Mouse (Mus musculus): Measurements from ENCODE around the gene Maml1. TPM values are rescaled to one million over a fixed set of nuclear protein-coding genes. Genes with fewer than 3 reads are reported as not detected.
A peak's percentile ranks its signal among the peaks of the same experiment; 100 is the strongest.

The Maml1 gene
- polyA plus RNA-seq, 2 experiments: 13.7 to 25.2 TPM

DNA sequence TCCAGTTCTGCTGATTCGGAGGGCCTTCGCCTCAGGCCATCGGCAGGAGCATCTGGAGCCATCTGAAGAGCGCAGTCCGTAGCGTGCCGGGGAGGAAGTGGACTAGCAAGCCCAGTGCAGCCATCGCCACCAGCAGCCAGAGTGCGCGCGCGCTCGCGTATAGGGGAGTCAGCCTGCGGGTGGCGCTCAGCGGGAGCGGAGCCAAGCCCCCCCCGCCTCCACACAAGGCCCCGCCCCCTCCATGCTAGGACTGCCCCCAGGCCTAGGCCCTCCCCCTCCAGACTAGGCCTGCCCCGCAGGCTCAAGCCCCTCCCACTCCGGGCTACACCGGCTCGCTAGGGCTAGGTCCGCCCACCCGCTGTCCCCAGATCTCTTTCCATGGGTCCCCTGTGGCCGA lies 55.6 kb downstream of the Maml1 start:
- Histone ChIP-seq H3K27me3 (ENCODE audit: control insufficient read depth, insufficient read depth, low read length) (peaks cover 16% of the 10 kb centered on the region), H3K36me3 (ENCODE audit: control insufficient read depth, insufficient read depth, low read length) (peaks cover 37% of the 10 kb centered on the region), H3K9ac (ENCODE audit: low read depth, low read length, severe bottlenecking) (peak overlapping the region; percentile 64), H3K4me3 (replicated peaks; ENCODE audit: low read length) (peak overlapping the region; percentile 62), H3K4me1 (ENCODE audit: control insufficient read depth, insufficient read depth, low read length) (peaks cover 5% of the 10 kb centered on the region), H3K9me3 (ENCODE audit: control insufficient read depth, low read length) (no peaks in the 10 kb centered on the region), H3K27ac (replicated peaks; ENCODE audit: low read depth, low read length) (no peak overlapping the region), H3K4me2 (replicated peaks; ENCODE audit: low read depth, low read length, severe bottlenecking) (peak overlapping the region; percentile 95)
- peak; percentile 88 for DNase-seq (ENCODE audit: low spot score)
- WGBS: 1% methylated on average over 20 of the region's 27 CpGs
- no peak for TF ChIP-seq POLR2A (IDR thresholded peaks at IDR 0.05; ENCODE audit: borderline replicate concordance, extremely low read depth, insufficient read depth, insufficient read length)
- peak; percentile 89 for ATAC-seq (ENCODE audit: low FRiP score, low read depth)

GRCm38 (mm10) chr11:50234606-50235005 lies 57.5 kb downstream of the Maml1 start:
- no peak for DNase-seq (ENCODE audit: low spot score)
- no peak overlapping the region for H3K9ac ChIP-seq (ENCODE audit: low read depth, low read length, severe bottlenecking)
- no peak for TF ChIP-seq POLR2A (IDR thresholded peaks at IDR 0.05; ENCODE audit: borderline replicate concordance, extremely low read depth, insufficient read depth, insufficient read length)
- 93% methylated on average over 25 of the region's 25 CpGs for WGBS
- H3K36me3 ChIP-seq (ENCODE audit: control insufficient read depth, insufficient read depth, low read length): peaks cover 45% of the 10 kb centered on the region
- H3K4me1 ChIP-seq (ENCODE audit: control insufficient read depth, insufficient read depth, low read length): peaks cover 10% of the 10 kb centered on the region
- H3K4me3 ChIP-seq (replicated peaks; ENCODE audit: low read length): no peak overlapping the region
- H3K9me3 ChIP-seq (ENCODE audit: control insufficient read depth, low read length): no peaks in the 10 kb centered on the region
- no peak overlapping the region for H3K27ac ChIP-seq (replicated peaks; ENCODE audit: low read depth, low read length)
- peaks cover 16% of the 10 kb centered on the region for H3K27me3 ChIP-seq (ENCODE audit: control insufficient read depth, insufficient read depth, low read length)
- no peak for ATAC-seq (ENCODE audit: low FRiP score, low read depth)
- no peak overlapping the region for H3K4me2 ChIP-seq (replicated peaks; ENCODE audit: low read depth, low read length, severe bottlenecking)

GRCm38 (mm10) chr11:50233993-50234392 lies 58.1 kb downstream of the Maml1 start:
- Histone ChIP-seq H3K27ac (replicated peaks; ENCODE audit: low read depth, low read length) (no peak overlapping the region), H3K9me3 (ENCODE audit: control insufficient read depth, low read length) (no peaks in the 10 kb centered on the region), H3K27me3 (ENCODE audit: control insufficient read depth, insufficient read depth, low read length) (peaks cover 16% of the 10 kb centered on the region), H3K4me3 (replicated peaks; ENCODE audit: low read length) (no peak overlapping the region), H3K9ac (ENCODE audit: low read depth, low read length, severe bottlenecking) (no peak overlapping the region), H3K4me2 (replicated peaks; ENCODE audit: low read depth, low read length, severe bottlenecking) (no peak overlapping the region), H3K4me1 (ENCODE audit: control insufficient read depth, insufficient read depth, low read length) (peaks cover 10% of the 10 kb centered on the region), H3K36me3 (ENCODE audit: control insufficient read depth, insufficient read depth, low read length) (peaks cover 45% of the 10 kb centered on the region)
- DNase-seq (ENCODE audit: low spot score): no peak
- no peak for TF ChIP-seq POLR2A (IDR thresholded peaks at IDR 0.05; ENCODE audit: borderline replicate concordance, extremely low read depth, insufficient read depth, insufficient read length)
- ATAC-seq (ENCODE audit: low FRiP score, low read depth): no peak
- WGBS: 86% methylated on average over 11 of the region's 11 CpGs

DNA sequence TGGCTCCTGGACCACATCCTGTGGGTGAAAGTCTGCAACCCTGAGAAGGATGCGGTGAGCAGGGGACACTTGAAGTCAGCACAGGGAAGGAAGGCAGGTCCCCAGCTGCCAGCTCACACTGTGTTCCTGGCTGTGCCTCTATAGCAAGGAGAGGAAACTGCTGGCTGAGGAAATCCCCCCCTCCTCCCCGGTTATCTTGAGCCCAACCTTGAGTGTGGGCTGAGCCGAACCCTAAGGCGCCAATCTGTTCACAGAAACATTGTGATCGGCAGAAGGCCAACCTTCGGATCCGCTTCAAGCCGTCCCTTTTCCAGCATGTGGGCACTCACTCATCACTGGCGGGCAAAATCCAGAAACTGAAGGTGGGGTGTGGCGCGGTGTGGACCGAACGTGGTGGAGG lies 59.1 kb downstream of the Maml1 start:
- Histone ChIP-seq H3K4me2 (replicated peaks; ENCODE audit: low read depth, low read length, severe bottlenecking) (no peak overlapping the region), H3K27ac (replicated peaks; ENCODE audit: low read depth, low read length) (no peak overlapping the region), H3K9ac (ENCODE audit: low read depth, low read length, severe bottlenecking) (no peak overlapping the region), H3K4me1 (ENCODE audit: control insufficient read depth, insufficient read depth, low read length) (peaks cover 16% of the 10 kb centered on the region), H3K4me3 (replicated peaks; ENCODE audit: low read length) (no peak overlapping the region), H3K9me3 (ENCODE audit: control insufficient read depth, low read length) (no peaks in the 10 kb centered on the region), H3K27me3 (ENCODE audit: control insufficient read depth, insufficient read depth, low read length) (peaks cover 12% of the 10 kb centered on the region), H3K36me3 (ENCODE audit: control insufficient read depth, insufficient read depth, low read length) (peaks cover 45% of the 10 kb centered on the region)
- WGBS: 92% methylated on average over 13 of the region's 13 CpGs
- DNase-seq (ENCODE audit: low spot score) (no peak), ATAC-seq (ENCODE audit: low FRiP score, low read depth) (no peak)
- no peak for TF ChIP-seq POLR2A (IDR thresholded peaks at IDR 0.05; ENCODE audit: borderline replicate concordance, extremely low read depth, insufficient read depth, insufficient read length)

DNA sequence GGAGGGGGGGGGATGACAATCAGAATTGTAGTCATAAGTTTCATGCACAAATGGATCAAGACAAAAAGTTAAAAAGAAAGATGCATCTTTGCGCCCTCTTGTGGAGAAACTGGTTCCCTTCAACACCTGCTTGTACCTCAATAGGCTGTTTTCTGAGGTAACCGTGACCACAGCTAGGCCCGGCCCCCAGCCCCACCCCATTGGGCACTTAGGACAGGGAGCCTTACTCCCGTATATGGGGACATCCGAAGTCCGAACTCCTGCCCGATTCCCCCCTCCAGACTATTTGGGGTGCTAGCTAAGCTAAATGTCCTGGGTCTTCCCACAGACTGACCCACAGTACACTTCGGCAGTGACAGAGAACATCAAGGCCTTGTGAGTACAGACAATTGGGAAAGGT lies 60.7 kb downstream of the Maml1 start:
- ATAC-seq (ENCODE audit: low FRiP score, low read depth) (no peak), DNase-seq (ENCODE audit: low spot score) (peak; percentile 88)
- H3K4me1 ChIP-seq (ENCODE audit: control insufficient read depth, insufficient read depth, low read length): peaks cover 23% of the 10 kb centered on the region
- no peak for TF ChIP-seq POLR2A (IDR thresholded peaks at IDR 0.05; ENCODE audit: borderline replicate concordance, extremely low read depth, insufficient read depth, insufficient read length)
- H3K36me3 ChIP-seq (ENCODE audit: control insufficient read depth, insufficient read depth, low read length): peaks cover 45% of the 10 kb centered on the region
- no peak overlapping the region for H3K27ac ChIP-seq (replicated peaks; ENCODE audit: low read depth, low read length)
- H3K4me3 ChIP-seq (replicated peaks; ENCODE audit: low read length): no peak overlapping the region
- no peaks in the 10 kb centered on the region; the same call in 1 of the 2 replicates for H3K27me3 ChIP-seq (ENCODE audit: control insufficient read depth, insufficient read depth, low read length)
- 20% methylated on average over 8 of the region's 8 CpGs for WGBS
- no peaks in the 10 kb centered on the region for H3K9me3 ChIP-seq (ENCODE audit: control insufficient read depth, low read length)
- H3K4me2 ChIP-seq (replicated peaks; ENCODE audit: low read depth, low read length, severe bottlenecking): 0 out of 2 replicates have a peak overlapping the region, but pooled peaks have one; percentile 44
- H3K9ac ChIP-seq (ENCODE audit: low read depth, low read length, severe bottlenecking): no peak overlapping the region
